Mouse (Mus musculus) common myeloid progenitor, adult 5-6 weeks (primary cell): Measurements from ENCODE around the gene Gas2l3. TPM values are rescaled to one million over a fixed set of nuclear protein-coding genes. Genes with fewer than 3 reads are reported as not detected.
A peak's percentile ranks its signal among the peaks of the same experiment; 100 is the strongest.

Source experiments
- ATAC-seq: replicated peaks from 2 replicates; pipeline ENCODE4 v1.8.0; 2016; ENCODE audit warnings: low read depth, mild to moderate bottlenecking, moderate TSS enrichment, inconsistent platforms; ENCODE audit not compliant: poor library complexity, severe bottlenecking
- total RNA-seq: library from RNA; stranded (forward); fragments of 200-1000, 187-1606 nt; gene quantifications from 2 replicates; pipeline ENCODE4 v1.2.3, GENCODE M21; 2017

Gas2l3 gene
- total RNA-seq, 1 experiment from 2014 or later, result 25.9 TPM

- no peak for ATAC-seq
Measured at GRCm38 (mm10) chr10:89450411-89450810, 6.6 kb upstream of the Gas2l3 start.

GRCm38 (mm10) chr10:89444381-89444780 lies 614 bp upstream of the Gas2l3 start:
- ATAC-seq, result no peak

GRCm38 (mm10) chr10:89443115-89443622 lies 598 bp downstream of the Gas2l3 start:
- peak; percentile 62 for ATAC-seq

- ATAC-seq, result 0 out of 2 replicates have a peak, but pooled peaks have one; percentile 23
Measured at GRCm38 (mm10) chr10:89442640-89443039, 1.1 kb downstream of the Gas2l3 start.

- no peak for ATAC-seq
Measured at GRCm38 (mm10) chr10:89441961-89442360, 1.8 kb downstream of the Gas2l3 start.

GRCm38 (mm10) chr10:89439380-89439779 lies 4.4 kb downstream of the Gas2l3 start:
- ATAC-seq, result no peak

GRCm38 (mm10) chr10:89437996-89438395 lies 5.8 kb downstream of the Gas2l3 start:
- no peak for ATAC-seq

- no peak for ATAC-seq
Measured at GRCm38 (mm10) chr10:89437472-89437871, 6.3 kb downstream of the Gas2l3 start.

- ATAC-seq, result no peak
Measured at GRCm38 (mm10) chr10:89435920-89436319, 7.8 kb downstream of the Gas2l3 start.

GRCm38 (mm10) chr10:89435413-89435812 lies 8.4 kb downstream of the Gas2l3 start:
- ATAC-seq, result no peak

GRCm38 (mm10) chr10:89434509-89435210 lies 9.1 kb downstream of the Gas2l3 start:
- ATAC-seq, result no peak

GRCm38 (mm10) chr10:89432743-89433142 lies 11.0 kb downstream of the Gas2l3 start:
- ATAC-seq, result no peak

- ATAC-seq, result no peak
Measured at GRCm38 (mm10) chr10:89430751-89431150, 13.0 kb downstream of the Gas2l3 start.

- ATAC-seq, result no peak
Measured at GRCm38 (mm10) chr10:89424800-89425393, 18.9 kb downstream of the Gas2l3 start.

- no peak for ATAC-seq
Measured at GRCm38 (mm10) chr10:89424217-89424616, 19.6 kb downstream of the Gas2l3 start.

GRCm38 (mm10) chr10:89423164-89423778 lies 20.5 kb downstream of the Gas2l3 start:
- ATAC-seq, result no peak

GRCm38 (mm10) chr10:89422504-89423158 lies 21.1 kb downstream of the Gas2l3 start:
- peak; percentile 86 for ATAC-seq

GRCm38 (mm10) chr10:89417966-89418365 lies 25.8 kb downstream of the Gas2l3 start:
- no peak for ATAC-seq

- ATAC-seq, result peak; percentile 99
Measured at GRCm38 (mm10) chr10:89415478-89415877, 28.3 kb downstream of the Gas2l3 start.

GRCm38 (mm10) chr10:89407551-89407950 lies 36.2 kb downstream of the Gas2l3 start:
- peak; percentile 64 for ATAC-seq
